Mouse (Mus musculus): ENCODE measurements at regions not wholly inside any gene's neighbourhood (a gene's known extent, or its start where the extent isn't known, plus 50 kb on each side); places are given as distances from the start of the nearest gene placed in this dataset.

GRCm38 (mm10) chr9:34349997-34350396, 135.7 kb upstream of the Kirrel3 start:
- Histone ChIP-seq H3K4me3 (ENCODE audit: insufficient read depth, low read depth, low read length) (no peak overlapping the region), H3K4me1 (ENCODE audit: control insufficient read depth, insufficient read depth, low read length) (no peaks in the 10 kb centered on the region), H3K27ac (ENCODE audit: insufficient read depth, low read depth, low read length) (no peak overlapping the region)
- no peak for TF ChIP-seq POLR2A (IDR thresholded peaks at IDR 0.05; ENCODE audit: insufficient read depth, low read depth, low read length)
- TF ChIP-seq CTCF (IDR thresholded peaks at IDR 0.05; ENCODE audit: insufficient read depth, low read depth, low read length): no peak
- WGBS: 85% methylated on average over 3 of the region's 3 CpGs

DNA sequence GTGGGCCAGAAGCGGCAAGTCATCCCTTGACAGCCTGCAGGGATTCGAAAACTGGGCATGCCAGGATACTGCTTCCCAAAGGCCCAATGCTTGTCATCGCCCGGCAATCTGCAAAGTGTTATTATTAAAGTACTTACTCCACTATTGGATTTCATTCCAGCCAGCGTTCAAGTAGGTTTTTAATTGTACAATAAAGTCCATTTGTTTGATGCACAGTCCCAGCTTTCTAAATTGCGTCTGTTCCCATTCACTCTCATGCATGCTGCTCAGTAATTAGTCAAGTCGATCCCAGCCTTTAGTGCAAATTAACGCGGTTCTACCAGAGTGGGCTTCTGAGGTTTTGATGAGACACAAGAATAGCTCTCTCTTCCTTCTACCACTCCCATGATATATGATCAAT, 131.9 kb upstream of the Kirrel3 start:
- Histone ChIP-seq H3K4me3 (ENCODE audit: insufficient read depth, low read depth, low read length) (no peak overlapping the region), H3K4me1 (ENCODE audit: control insufficient read depth, insufficient read depth, low read length) (no peaks in the 10 kb centered on the region), H3K27ac (ENCODE audit: insufficient read depth, low read depth, low read length) (no peak overlapping the region)
- 57% methylated on average over 9 of the region's 9 CpGs for WGBS
- TF ChIP-seq CTCF (IDR thresholded peaks at IDR 0.05; ENCODE audit: insufficient read depth, low read depth, low read length) (no peak), POLR2A (IDR thresholded peaks at IDR 0.05; ENCODE audit: insufficient read depth, low read depth, low read length) (no peak)

- H3K4me1 ChIP-seq (ENCODE audit: control insufficient read depth, insufficient read depth, low read length): no peaks in the 10 kb centered on the region
- H3K4me3 ChIP-seq (ENCODE audit: insufficient read depth, low read depth, low read length): no peak overlapping the region
- no peak overlapping the region for H3K27ac ChIP-seq (ENCODE audit: insufficient read depth, low read depth, low read length)
- TF ChIP-seq POLR2A (IDR thresholded peaks at IDR 0.05; ENCODE audit: insufficient read depth, low read depth, low read length) (no peak), CTCF (IDR thresholded peaks at IDR 0.05; ENCODE audit: insufficient read depth, low read depth, low read length) (no peak)
- WGBS: 47% methylated on average over 6 of the region's 6 CpGs
These were observed 130.9 kb upstream of the Kirrel3 start for GRCm38 (mm10) chr9:34354723-34355316.

DNA sequence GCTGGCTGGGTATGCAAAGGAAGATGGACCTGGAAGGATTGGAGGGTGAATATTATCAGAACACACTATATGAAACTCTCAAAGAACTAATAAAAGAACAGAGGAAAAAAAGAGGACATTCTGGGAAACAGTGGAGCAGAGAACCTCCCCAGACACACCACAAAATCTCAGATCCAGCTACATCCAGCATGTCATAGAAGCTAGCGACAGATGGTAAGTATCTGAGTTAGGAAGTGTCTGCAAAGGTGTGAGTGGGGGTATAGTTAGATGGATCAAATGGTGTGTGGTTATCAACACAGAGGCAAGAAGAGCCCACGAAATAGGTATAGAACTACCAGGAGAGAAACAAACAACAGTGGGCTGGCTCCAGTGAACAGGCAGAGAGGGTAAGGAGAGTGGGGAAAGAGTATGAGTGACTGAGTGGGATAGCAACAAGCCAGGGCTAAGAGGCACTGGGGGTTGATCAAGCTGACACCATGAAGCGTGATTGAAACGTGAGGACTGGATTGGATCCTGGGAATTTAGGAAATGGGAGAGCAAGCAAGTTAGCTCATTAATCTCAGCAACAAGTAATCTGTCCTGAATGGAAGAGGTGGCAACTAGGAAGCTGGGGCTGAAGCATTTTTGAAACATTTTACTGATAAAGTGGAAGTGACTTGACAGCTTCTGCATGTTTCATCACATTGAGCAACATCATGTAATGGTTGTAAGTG, 114.9 kb upstream of the Kirrel3 start:
- no peak for TF ChIP-seq POLR2A (IDR thresholded peaks at IDR 0.05; ENCODE audit: insufficient read depth, low read depth, low read length)
- no peak for TF ChIP-seq CTCF (IDR thresholded peaks at IDR 0.05; ENCODE audit: insufficient read depth, low read depth, low read length)
- Histone ChIP-seq H3K4me1 (ENCODE audit: control insufficient read depth, insufficient read depth, low read length) (no peaks in the 10 kb centered on the region), H3K4me3 (ENCODE audit: insufficient read depth, low read depth, low read length) (no peak overlapping the region), H3K27ac (ENCODE audit: insufficient read depth, low read depth, low read length) (no peak overlapping the region)
- 92% methylated on average over 4 of the region's 4 CpGs for WGBS

DNA sequence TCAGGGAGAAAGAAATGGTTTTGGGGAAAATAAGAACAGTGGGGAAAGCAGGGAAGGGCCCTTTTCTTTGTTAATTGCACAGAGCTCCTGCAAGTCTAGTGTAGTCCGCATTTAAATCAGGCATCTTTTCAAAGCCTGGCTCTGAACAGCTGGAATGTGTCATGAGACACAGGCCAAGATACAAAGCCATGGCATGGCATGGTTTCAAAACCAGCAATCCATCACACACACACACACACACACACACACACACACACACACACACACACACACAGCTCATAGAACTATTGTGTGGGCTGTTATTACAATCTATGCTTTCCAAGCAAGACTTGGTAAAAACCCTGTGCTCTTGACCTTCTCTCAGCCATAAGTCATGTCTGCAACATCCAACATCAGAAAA, 110.5 kb upstream of the Kirrel3 start:
- no peaks in the 10 kb centered on the region for H3K4me1 ChIP-seq (ENCODE audit: control insufficient read depth, insufficient read depth, low read length)

DNA sequence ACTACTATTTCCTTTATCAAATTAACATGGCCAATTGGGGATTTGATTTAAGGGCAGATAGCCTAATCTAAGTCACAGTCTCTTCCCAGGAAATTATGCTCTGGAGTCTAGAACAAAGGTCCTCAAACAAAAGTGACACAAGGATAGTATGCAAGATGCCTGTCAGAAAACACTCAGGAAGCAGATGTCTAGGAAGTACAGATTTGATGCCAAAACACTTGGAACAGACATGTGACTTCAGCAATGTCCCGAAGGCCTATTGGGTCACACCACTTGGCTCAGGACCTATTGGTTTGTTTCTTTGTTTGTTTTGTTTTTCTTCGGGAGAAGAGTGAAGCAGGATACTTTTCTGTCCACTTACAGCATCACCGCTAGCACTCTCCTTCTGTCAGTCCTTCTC, 105.7 kb upstream of the Kirrel3 start:
- Histone ChIP-seq H3K4me1 (ENCODE audit: control insufficient read depth, insufficient read depth, low read length) (no peaks in the 10 kb centered on the region), H3K27ac (ENCODE audit: insufficient read depth, low read depth, low read length) (no peak overlapping the region), H3K4me3 (ENCODE audit: insufficient read depth, low read depth, low read length) (no peak overlapping the region)
- WGBS: 85% methylated on average over 3 of the region's 3 CpGs
- TF ChIP-seq POLR2A (IDR thresholded peaks at IDR 0.05; ENCODE audit: insufficient read depth, low read depth, low read length) (no peak), CTCF (IDR thresholded peaks at IDR 0.05; ENCODE audit: insufficient read depth, low read depth, low read length) (no peak)

More for the DNA sequence above, 110.5 kb upstream of the Kirrel3 start:
- H3K4me3 ChIP-seq (ENCODE audit: insufficient read depth, low read depth, low read length): no peak overlapping the region
- TF ChIP-seq CTCF (IDR thresholded peaks at IDR 0.05; ENCODE audit: insufficient read depth, low read depth, low read length) (no peak), POLR2A (IDR thresholded peaks at IDR 0.05; ENCODE audit: insufficient read depth, low read depth, low read length) (no peak)
- WGBS: 35% methylated on average over 1 of the region's 1 CpGs
- H3K27ac ChIP-seq (ENCODE audit: insufficient read depth, low read depth, low read length): 0 out of 2 replicates have a peak overlapping the region, but pooled peaks have one; percentile 8

GRCm38 (mm10) chr9:34381601-34382000, 104.1 kb upstream of the Kirrel3 start:
- no peak overlapping the region for H3K27ac ChIP-seq (ENCODE audit: insufficient read depth, low read depth, low read length)
- H3K4me1 ChIP-seq (ENCODE audit: control insufficient read depth, insufficient read depth, low read length): no peaks in the 10 kb centered on the region; the same call in 1 of the 2 replicates
- no peak overlapping the region for H3K4me3 ChIP-seq (ENCODE audit: insufficient read depth, low read depth, low read length)
- WGBS: 86% methylated on average over 3 of the region's 3 CpGs
- TF ChIP-seq CTCF (IDR thresholded peaks at IDR 0.05; ENCODE audit: insufficient read depth, low read depth, low read length) (no peak), POLR2A (IDR thresholded peaks at IDR 0.05; ENCODE audit: insufficient read depth, low read depth, low read length) (no peak)

- TF ChIP-seq CTCF (IDR thresholded peaks at IDR 0.05; ENCODE audit: insufficient read depth, low read depth, low read length): no peak
- TF ChIP-seq POLR2A (IDR thresholded peaks at IDR 0.05; ENCODE audit: insufficient read depth, low read depth, low read length): no peak
- no peak overlapping the region for H3K4me3 ChIP-seq (ENCODE audit: insufficient read depth, low read depth, low read length)
- 79% methylated on average over 1 of the region's 1 CpGs for WGBS
- H3K27ac ChIP-seq (ENCODE audit: insufficient read depth, low read depth, low read length): no peak overlapping the region
- H3K4me1 ChIP-seq (ENCODE audit: control insufficient read depth, insufficient read depth, low read length): no peaks in the 10 kb centered on the region; the same call in 1 of the 2 replicates
These were observed 103.5 kb upstream of the Kirrel3 start for GRCm38 (mm10) chr9:34382208-34382607.

- H3K4me3 ChIP-seq (ENCODE audit: insufficient read depth, low read depth, low read length): no peak overlapping the region
- TF ChIP-seq POLR2A (IDR thresholded peaks at IDR 0.05; ENCODE audit: insufficient read depth, low read depth, low read length): no peak
- TF ChIP-seq CTCF (IDR thresholded peaks at IDR 0.05; ENCODE audit: insufficient read depth, low read depth, low read length): no peak
- 68% methylated on average over 4 of the region's 4 CpGs for WGBS
- H3K27ac ChIP-seq (ENCODE audit: insufficient read depth, low read depth, low read length): no peak overlapping the region
- no peaks in the 10 kb centered on the region; the same call in 1 of the 2 replicates for H3K4me1 ChIP-seq (ENCODE audit: control insufficient read depth, insufficient read depth, low read length)
These were observed 99.6 kb upstream of the Kirrel3 start for GRCm38 (mm10) chr9:34386071-34386470.

All from olfactory bulb, adult 2 months (tissue).